Mouse (Mus musculus) megakaryocyte, embryonic 14.5 days (primary cell): ENCODE results near the gene Gpr155. TPM values are rescaled to one million over a fixed set of nuclear protein-coding genes. Genes with fewer than 3 reads are reported as not detected.

Source experiments
- H3K27me3 ChIP-seq: replicated peaks from 2 replicates; pipeline ENCODE3; 2012; ENCODE audit warnings: inconsistent platforms
- H3K36me3 ChIP-seq: replicated peaks from 2 replicates; pipeline ENCODE3; 2012; ENCODE audit warnings: low read length, inconsistent platforms, mixed read lengths
- H3K4me1 ChIP-seq: 2 replicates; pipeline ENCODE4 v1.6.1; 2012; ENCODE audit warnings: inconsistent platforms
- H3K4me3 ChIP-seq: replicated peaks from 2 replicates; pipeline ENCODE3; 2012; ENCODE audit warnings: moderate library complexity, mild to moderate bottlenecking, inconsistent platforms
- H3K9me3 ChIP-seq: 2 replicates; pipeline ENCODE4 v1.6.1; 2012; ENCODE audit warnings: inconsistent platforms
- FLI1 ChIP-seq: IDR thresholded peaks from 2 replicates; pipeline ENCODE4 v1.6.1; 2012; ENCODE audit warnings: low read length, inconsistent platforms, mixed read lengths
- GATA1 ChIP-seq: IDR thresholded peaks from 3 replicates; pipeline ENCODE4 v1.6.1; 2012; ENCODE audit warnings: mixed read lengths, low read length, inconsistent platforms, borderline replicate concordance
- polyA plus RNA-seq: library from polyadenylated mRNA; stranded (reverse); fragments of >175 nt; gene quantifications from 2 replicates; pipeline ENCODE4 v1.2.3, GENCODE M21; 2012; ENCODE audit warnings: low replicate concordance; ENCODE audit not compliant: insufficient read depth

Gene Gpr155
- polyA plus RNA-seq, 1 experiment, result 0.46 TPM

DNA sequence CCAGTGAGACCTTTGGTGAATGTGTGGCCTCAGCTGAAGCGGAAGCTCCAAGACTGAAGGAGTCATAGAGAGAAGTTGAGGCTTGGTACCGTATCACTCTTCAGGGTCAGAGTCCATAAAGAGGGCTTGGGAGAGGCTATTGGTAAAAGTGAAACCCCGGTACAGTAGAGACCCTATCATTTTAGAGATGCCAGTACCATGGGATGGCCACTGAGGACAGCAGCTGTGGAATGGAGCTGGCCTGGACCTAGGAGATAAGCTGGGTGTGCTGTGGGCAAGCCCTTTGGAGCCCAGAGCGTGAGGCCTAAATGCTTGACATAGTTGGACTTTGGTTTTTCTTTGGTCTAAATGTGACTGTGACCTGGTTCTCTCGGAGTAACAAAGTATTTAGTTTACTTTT is 26.4 kb downstream of the Gpr155 start:
- Histone ChIP-seq H3K9me3 (no peaks in the 10 kb centered on the region), H3K36me3 (peaks cover 2% of the 10 kb centered on the region), H3K4me1 (peaks cover 5% of the 10 kb centered on the region), H3K4me3 (no peak overlapping the region), H3K27me3 (no peaks in the 10 kb centered on the region)
- no peak for TF ChIP-seq GATA1
- no peak for TF ChIP-seq FLI1

DNA sequence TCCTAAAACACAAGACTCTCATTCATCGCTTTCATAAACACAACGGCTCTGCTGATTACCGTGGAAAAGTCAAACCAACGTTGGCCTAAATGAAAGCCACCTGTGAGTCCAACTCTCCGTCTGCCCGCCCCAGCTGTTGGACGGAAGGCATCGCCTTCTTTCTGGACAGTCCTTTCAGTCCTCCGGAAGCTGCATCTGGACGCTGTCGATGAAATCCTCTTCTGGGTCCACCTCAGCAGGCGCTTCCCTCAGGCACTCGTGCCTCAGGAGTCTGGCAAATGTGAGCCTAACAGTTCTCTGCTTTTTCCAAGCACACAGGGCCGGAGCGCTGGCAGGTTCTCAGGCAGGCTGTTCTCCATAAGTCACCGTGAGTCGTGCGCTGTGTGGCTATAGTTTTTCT is 29.4 kb downstream of the Gpr155 start:
- H3K4me1 ChIP-seq, result peaks cover 5% of the 10 kb centered on the region
- H3K9me3 ChIP-seq, result no peaks in the 10 kb centered on the region
- H3K27me3 ChIP-seq, result no peaks in the 10 kb centered on the region
- TF ChIP-seq GATA1 (no peak), FLI1 (no peak)
- H3K36me3 ChIP-seq, result peaks cover 2% of the 10 kb centered on the region
- H3K4me3 ChIP-seq, result no peak overlapping the region

DNA sequence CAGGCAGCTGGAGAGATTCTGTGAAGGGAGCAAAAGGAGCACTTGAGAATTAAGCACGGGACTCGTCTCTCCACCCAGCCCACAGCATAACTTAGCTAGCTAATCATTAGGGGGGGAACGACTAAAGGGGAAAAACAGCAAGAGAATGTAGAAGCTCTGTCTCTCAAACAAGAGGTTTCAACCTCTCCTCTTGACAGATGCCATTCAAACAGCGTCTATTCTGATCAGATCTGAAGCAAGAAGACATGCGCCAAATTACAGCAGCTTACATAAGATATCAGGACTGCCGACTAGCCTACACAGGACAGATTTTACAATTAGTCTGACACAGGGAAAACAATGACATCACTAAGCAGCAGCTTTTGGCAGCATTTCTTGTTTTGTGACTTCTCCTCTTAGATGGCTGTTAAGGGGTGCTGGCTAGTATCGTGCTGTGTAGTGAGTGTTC is 34.4 kb downstream of the Gpr155 start:
- no peaks in the 10 kb centered on the region for H3K9me3 ChIP-seq
- TF ChIP-seq GATA1, result no peak
- TF ChIP-seq FLI1, result no peak
- H3K4me1 ChIP-seq, result peaks cover 6% of the 10 kb centered on the region
- H3K27me3 ChIP-seq, result no peaks in the 10 kb centered on the region
- H3K4me3 ChIP-seq, result no peak overlapping the region
- no peaks in the 10 kb centered on the region for H3K36me3 ChIP-seq

DNA sequence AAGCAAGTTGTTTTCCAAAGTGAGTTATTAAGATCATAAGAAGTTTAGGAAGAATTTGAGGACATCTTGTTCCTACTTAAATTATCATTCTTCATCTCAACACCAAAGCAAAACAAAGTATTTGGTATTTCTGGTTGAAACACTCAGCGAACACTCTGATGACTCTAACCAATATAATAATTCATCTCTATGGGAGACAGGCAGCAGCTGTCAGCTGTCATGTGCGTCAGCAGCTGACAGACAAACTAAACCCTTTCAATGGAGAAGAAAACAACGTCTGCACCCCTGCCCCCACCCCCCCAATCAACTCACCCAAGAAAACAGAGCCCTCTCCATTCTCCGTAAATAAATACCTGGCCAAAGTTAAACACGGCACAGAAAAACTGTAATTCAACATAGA is 34.9 kb downstream of the Gpr155 start:
- TF ChIP-seq GATA1, result no peak
- TF ChIP-seq FLI1, result no peak
- H3K36me3 ChIP-seq, result no peaks in the 10 kb centered on the region

GRCm38 (mm10) chr2:73348221-73348620 is 38.2 kb downstream of the Gpr155 start:
- H3K27me3 ChIP-seq, result no peaks in the 10 kb centered on the region
- TF ChIP-seq GATA1 (no peak), FLI1 (no peak)
- H3K36me3 ChIP-seq, result no peaks in the 10 kb centered on the region
- peak overlapping the region; percentile 9 for H3K4me3 ChIP-seq
- no peaks in the 10 kb centered on the region for H3K9me3 ChIP-seq
- peaks cover 6% of the 10 kb centered on the region for H3K4me1 ChIP-seq

More for the DNA sequence above, 34.9 kb downstream of the Gpr155 start:
- no peaks in the 10 kb centered on the region for H3K27me3 ChIP-seq
- peaks cover 6% of the 10 kb centered on the region for H3K4me1 ChIP-seq
- no peaks in the 10 kb centered on the region for H3K9me3 ChIP-seq
- no peak overlapping the region for H3K4me3 ChIP-seq

- TF ChIP-seq FLI1 (no peak), GATA1 (no peak)
- no peaks in the 10 kb centered on the region for H3K9me3 ChIP-seq
- H3K36me3 ChIP-seq, result no peaks in the 10 kb centered on the region
- peaks cover 6% of the 10 kb centered on the region for H3K4me1 ChIP-seq
- no peaks in the 10 kb centered on the region for H3K27me3 ChIP-seq
- H3K4me3 ChIP-seq, result no peak overlapping the region
Measured at GRCm38 (mm10) chr2:73347766-73348165, 38.6 kb downstream of the Gpr155 start.

GRCm38 (mm10) chr2:73347136-73347535 is 39.2 kb downstream of the Gpr155 start:
- TF ChIP-seq FLI1 (no peak), GATA1 (no peak)
- Histone ChIP-seq H3K4me3 (no peak overlapping the region), H3K27me3 (peaks cover under 1% of the 10 kb centered on the region), H3K36me3 (no peaks in the 10 kb centered on the region), H3K9me3 (no peaks in the 10 kb centered on the region), H3K4me1 (peaks cover 6% of the 10 kb centered on the region)

- Histone ChIP-seq H3K27me3 (peaks cover 2% of the 10 kb centered on the region), H3K4me1 (peaks cover 6% of the 10 kb centered on the region), H3K36me3 (no peaks in the 10 kb centered on the region), H3K4me3 (no peak overlapping the region), H3K9me3 (no peaks in the 10 kb centered on the region)
- TF ChIP-seq GATA1, result no peak
- no peak for TF ChIP-seq FLI1
Measured at GRCm38 (mm10) chr2:73346345-73347086, 39.9 kb downstream of the Gpr155 start.

DNA sequence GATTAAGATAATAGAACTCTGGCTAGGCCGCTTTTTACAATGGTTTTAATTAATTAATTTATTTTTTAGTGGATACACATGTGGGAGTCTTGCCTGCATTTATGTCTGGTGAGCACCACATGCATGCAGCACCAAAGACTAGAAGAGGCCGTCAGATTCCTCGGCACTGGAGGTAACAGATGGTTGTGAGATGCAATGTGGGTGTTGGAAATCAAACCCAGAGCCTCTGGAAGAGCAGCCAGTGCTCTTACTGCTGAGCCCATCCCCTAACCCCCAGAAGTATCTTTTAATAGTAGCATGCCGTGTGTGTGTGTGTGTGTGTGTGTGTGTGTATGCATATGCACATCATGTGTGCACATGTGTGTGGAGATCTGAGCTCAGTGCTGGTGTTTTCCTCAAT is 41.2 kb downstream of the Gpr155 start:
- no peak overlapping the region for H3K4me3 ChIP-seq
- H3K36me3 ChIP-seq, result no peaks in the 10 kb centered on the region
- H3K27me3 ChIP-seq, result peaks cover 2% of the 10 kb centered on the region
- no peaks in the 10 kb centered on the region for H3K9me3 ChIP-seq
- H3K4me1 ChIP-seq, result peaks cover 6% of the 10 kb centered on the region
- TF ChIP-seq GATA1 (no peak), FLI1 (no peak)

DNA sequence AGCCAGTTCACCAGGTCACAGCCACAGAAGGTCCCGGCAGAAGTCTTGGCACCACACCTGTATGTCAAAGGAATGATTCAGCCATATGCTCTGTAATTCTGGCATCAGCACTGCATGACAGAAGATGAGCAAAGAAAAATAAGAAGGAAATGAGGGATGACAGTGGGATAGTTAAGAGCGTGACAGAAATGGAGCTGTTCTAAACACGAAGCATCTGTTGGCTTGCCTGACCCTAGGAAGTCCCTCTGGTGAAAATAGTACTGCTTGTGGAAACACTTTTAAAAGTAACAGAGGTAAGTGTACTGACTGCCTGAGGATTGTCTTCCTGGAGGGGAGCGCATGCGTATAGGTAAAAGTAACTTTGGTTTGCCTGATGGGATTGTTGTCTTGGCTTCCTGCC is 42.7 kb downstream of the Gpr155 start:
- no peaks in the 10 kb centered on the region for H3K36me3 ChIP-seq
- H3K27me3 ChIP-seq, result peaks cover 2% of the 10 kb centered on the region
- H3K4me1 ChIP-seq, result peaks cover 6% of the 10 kb centered on the region
- no peak for TF ChIP-seq FLI1
- no peak for TF ChIP-seq GATA1
- no peak overlapping the region for H3K4me3 ChIP-seq
- no peaks in the 10 kb centered on the region for H3K9me3 ChIP-seq
